Mouse (Mus musculus) frontal cortex, postnatal 14 days (tissue): ENCODE measurements around the gene Nat8f2.
"Not testable (repeated sequence)": the region's sequence is repeated elsewhere in the genome, so short reads cannot be mapped to it uniquely, and the experiment has no call there.

Experiments used
- DNase-seq, 2 experiments: peaks; one replicate each; pipeline ENCODE4 v3.0.0; 2022; ENCODE audit warnings: low spot score in 2 of 2

Gene Nat8f2

DNA sequence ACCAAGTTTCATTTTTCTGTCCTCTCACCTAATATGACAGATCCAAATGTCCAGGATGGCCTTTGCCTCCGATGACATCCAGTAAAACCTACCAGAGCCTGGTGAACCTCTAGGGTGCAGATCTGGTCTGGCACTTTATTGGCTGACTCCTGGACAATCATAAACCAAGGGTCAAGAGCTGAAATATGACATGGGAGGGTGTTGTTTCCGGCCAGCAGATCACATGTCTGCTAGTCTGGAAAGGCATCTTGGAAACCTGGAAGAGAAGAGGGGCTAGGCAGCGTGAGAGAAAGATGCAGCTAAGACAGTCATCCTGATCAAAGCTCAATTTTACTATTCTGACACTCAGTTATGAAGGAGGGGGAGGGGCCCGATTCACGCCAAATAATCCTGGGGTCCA is at the start of gene Nat8f2:
Nat8f2 (minus strand) TSS at position 153 of the 400 bp plus-strand sequence.
- not testable (repeated sequence) for DNase-seq

DNA sequence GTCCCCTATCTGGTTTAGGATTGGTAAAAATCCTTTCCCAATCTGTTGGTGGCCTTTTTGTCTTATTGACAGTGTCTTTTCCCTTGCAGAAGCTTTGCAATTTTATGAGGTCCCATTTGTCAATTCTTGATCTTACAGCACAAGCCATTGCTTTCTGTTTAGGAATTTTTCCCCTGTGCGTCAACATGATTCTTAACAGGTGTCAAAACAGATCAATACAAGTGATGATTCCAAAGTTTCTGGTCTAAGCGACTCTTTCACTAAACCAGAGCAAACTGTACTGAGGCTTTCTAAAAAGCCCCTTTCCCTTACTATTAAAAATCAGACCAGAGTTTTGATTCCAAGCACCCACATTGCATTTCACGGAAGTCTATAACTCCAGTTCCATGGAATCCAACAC is 49.4 kb upstream of the Nat8f2 start:
- DNase-seq = not testable (repeated sequence)

DNA sequence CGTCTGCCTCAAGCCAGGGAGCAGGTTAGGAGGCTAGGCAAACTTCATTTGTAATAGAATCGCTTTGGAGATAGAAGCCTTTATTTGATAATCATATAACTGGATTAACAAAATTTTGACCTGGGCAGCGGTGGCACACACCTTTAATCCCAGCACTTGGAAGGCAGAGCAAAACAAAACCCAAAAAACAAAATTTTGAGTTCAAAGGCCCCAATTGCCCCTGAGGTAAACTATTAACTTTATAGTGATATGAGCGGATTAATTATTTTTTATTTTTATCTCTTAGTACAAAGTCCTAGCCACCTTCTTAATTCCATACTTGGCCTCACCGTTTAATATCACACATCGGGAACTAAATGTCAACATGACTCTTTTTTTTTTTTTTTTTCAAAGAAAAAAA is 47.6 kb upstream of the Nat8f2 start:
- no peak for DNase-seq

DNA sequence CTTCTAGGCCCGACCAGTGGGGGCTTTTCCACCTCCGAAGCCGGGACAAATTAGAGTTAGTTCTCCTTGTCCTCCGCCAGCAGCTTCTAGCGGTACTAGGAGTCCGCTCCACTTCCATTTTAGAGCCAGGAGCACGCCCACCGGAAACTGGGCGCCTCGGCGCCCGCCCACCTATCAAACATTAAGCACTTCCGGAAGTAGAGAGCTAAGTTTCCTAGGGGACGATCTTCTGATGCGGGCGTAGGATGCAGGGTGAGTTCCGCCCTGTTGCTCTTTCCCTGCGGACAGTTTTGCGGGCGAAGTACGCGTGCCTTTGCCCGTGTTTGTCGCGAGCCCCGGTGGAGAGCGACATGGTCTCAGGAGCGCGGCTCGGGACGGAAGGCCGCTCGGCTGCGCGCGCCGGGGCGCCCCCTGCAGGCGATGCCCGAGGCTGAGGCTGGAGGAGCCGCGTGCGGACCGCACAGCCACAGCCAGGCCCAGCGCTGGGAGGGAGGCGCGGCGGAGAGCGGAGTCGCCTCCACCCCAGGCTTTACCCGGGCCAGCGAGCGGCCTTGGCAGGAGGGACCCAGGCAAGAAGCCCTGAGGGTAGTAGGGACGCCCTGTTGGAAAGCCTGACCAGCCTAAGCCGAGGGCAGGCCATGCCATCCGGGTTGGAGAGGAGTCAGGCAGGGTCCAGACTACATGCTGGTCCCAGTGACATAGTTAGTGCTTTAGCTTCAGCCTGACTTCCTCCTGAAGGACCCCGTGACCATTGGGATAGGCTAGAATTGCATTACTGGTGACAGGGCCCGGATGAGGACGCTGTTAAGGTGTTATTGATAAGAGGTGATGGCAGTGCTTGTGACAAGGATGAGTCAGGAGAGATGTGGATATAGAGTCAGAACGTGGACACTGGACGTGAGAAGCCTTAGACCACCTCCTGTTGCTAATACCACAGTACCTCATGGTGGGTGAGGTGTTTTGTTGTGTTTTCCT is 46.9 kb upstream of the Nat8f2 start, which contains the start of gene Nat8f1:
Nat8f1 (minus strand) TSS at position 149 of the 975 bp plus-strand sequence.
- peak; percentile 85 for DNase-seq

DNA sequence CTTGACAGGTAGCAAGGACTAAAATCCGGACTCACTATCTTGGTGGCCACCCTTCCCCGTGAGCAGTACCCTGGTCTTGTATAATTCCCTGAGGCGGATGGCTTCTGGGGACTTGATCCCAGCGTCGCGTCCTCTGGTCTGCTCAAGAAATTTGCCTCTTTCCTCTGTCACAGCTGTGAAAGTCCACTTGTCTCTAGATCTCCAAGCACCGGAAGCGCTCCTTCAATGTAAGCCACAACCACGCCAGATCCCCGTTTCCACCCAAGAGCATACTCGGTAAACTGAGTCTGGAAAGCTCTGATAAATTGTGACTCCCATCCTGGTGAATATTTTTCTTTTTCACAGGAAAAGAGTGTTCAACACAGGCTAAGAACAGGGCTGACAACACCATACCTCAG is 46.2 kb upstream of the Nat8f2 start:
- peak in 1 of 2 experiments; percentile 20 for DNase-seq

DNA sequence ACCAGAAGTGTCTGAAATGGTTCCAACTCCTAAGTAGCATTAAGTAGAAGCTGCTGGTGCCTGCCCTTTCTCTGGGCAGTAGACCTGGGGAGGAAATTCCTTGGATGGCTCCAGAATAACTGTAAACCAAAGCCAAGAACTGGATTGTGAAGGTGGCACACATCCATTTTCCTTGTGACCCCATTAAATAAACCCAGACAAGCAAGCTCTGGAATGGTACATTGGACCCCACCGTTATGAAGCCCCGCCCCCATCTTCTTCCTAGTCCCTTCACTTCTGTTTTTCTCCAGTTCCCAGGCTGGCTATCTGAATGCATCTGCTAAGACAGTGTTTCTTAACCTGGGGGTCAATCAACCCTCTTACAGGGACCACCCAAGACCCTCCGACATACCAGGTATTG is 42.6 kb upstream of the Nat8f2 start, which contains the start of gene Tprkb:
Tprkb (plus strand) TSS at position 279 of the 400 bp plus-strand sequence.
- DNase-seq = no peak

DNA sequence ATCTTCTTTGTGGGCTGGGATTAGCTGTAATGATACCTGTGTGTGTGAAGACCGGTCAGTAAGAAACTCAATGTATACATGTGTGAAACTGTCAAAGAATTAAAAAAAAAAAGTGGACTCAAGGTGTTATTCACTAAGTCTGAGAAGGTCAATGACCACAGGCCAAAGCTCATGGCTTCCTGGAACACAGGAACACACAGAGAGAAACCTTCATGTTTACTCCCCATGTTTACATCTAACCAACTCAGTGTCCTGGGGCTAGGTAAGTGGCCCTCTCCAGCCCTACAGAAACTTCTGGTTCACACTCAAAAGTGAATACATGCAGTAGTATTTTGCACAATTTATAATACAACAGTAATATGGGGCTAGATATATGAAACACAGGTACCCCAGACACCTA is 40.7 kb upstream of the Nat8f2 start:
- DNase-seq = no peak

DNA sequence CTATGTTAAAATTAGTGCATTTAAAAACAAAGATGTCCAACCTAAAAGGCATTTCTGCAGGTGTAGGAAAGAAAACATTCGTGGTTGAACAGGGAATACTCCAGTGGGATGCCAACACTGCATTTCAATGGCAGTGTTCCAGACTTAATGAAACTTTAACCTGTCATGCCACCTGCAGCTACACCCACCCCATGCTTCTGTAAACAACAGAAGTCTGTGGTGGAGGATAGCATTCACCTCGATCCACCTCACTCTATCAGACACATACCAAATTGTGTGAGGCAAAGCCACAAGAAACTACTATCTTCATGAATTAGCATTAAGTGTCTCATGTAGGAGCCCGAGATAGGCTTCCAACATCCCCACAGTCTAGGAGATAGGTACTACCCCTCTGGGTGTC is 39.4 kb upstream of the Nat8f2 start:
- no peak for DNase-seq

DNA sequence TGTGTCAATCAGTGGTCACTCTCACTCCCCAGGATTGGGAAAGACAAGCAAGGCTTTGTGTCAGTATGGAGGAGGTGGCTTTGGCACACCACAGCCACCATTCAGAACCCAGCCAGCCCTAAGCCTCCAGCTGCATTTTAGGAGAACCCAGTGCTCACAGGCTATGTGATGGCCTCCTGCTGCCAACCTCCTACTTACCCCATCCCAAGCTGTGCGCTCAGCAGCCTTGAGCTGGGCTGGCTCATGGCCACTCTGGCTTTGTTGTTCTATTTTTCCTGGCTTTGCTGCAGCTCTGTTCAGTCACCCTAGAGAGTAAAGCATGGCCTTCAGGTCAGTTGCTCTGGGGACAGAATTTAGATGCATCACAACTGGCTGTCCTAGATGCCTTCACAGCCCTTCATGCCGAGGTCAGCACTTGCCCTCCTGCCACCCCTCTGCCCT is 38.0 kb upstream of the Nat8f2 start:
- peak; percentile 23 to 69 for DNase-seq

DNA sequence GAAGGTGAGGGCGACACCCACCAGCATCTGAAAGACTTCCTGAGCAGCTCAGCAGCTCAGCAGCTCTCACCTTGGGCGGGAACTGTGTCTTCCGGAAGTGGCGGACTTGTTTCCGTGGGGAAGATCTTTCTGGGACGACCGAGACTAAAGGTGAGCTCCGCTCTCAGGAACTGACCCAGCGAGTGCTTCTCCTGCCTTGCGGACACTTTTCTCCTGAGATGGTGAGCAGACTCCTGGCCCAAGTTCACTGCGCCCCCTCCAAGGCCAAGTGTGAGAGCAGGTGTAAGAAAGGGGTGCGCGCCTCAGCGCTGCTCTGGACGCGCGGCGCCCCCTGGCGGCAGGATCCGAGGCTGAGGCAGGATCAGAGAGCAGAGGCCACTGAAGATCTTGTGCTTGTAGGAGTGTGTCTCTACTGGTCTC is 35.7 kb upstream of the Nat8f2 start, which contains the start of gene Nat8f4:
Nat8f4 (minus strand) TSS at position 243 of the 420 bp plus-strand sequence.
- peak; percentile 64 to 77 for DNase-seq

DNA sequence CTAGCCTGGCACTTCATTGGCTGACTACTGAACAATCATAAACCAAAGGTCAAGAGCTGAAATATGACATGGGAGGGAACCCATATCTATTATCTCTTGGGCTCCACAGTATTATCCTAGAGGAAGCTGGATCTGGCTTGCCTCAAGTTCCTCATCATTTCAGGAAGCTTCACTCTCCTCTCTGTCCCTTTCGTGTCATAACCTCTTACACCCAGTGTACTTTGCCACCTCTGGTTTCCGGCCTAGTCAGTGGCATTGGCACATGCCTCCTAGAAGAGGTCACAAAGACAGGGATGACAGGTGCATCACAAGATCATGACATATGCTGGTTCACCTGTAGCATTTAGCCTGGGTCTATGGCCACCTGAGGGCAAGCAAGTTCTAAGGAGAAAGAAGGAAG is 33.3 kb upstream of the Nat8f2 start:
- DNase-seq = no peak

DNA sequence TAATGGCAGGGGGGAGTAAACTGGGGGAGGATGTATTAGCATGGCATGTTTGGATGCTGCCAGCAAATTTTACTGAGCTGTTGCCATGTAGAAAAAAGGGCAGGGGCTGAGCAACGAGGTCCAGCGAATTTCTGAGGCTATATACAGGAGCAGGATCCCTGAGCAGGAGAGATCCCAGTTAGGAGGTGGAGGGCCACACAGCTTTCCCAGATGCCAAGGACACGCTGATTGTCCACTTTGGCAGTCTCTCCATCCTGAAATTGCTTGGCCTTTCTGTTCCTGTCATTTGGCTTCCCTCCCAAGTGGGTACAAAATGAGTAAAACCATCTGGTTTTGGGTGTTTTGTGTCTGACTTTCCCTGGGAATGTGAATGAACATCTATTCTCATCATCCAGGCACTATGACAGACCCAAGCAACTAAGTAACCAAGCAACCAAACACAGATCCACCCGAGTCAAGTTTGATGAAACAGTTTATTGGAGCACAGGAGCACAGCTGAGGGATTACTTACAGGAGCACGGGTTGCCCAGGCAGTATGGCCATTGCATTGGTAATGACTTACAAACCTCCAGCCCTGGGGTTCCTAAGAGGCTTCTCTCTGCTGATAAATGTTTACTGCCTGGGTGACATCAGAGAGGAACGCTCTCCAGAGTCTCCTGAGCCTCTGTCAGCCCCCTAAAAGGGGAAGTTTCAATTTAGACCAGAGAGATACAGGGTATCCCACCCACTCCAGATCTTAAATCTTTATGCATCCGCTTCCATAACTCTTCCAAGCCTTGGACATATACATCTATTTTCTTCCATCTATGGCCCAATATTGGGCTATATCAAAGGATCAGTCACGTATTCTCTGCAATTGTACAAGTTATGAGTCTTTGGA is 29.9 kb upstream of the Nat8f2 start:
- DNase-seq = not testable (repeated sequence)

DNA sequence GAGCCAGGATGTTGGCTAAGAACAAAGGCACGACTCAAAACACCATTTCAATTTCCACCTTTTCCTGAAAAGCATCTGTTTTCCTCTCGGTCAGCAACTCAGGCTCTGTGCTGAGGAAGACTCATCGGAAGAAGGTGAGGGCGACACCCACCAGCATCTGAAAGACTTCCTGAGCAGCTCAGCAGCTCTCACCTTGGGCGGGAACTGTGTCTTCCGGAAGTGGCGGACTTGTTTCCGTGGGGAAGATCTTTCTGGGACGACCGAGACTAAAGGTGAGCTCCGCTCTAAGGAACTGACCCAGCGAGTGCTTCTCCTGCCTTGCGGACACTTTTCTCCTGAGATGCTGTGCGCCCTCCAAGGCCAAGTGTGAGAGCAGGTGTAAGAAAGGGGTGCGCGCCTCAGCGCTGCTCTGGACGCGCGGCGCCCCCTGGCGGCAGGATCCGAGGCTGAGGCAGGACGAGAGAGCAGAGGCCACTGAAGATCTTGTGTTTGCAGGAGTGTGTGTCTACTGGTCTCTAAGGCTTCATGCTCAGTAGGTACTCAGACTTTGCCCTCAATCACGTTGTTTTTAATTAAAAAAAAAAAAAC is 26.2 kb upstream of the Nat8f2 start:
- not testable (repeated sequence) for DNase-seq

DNA sequence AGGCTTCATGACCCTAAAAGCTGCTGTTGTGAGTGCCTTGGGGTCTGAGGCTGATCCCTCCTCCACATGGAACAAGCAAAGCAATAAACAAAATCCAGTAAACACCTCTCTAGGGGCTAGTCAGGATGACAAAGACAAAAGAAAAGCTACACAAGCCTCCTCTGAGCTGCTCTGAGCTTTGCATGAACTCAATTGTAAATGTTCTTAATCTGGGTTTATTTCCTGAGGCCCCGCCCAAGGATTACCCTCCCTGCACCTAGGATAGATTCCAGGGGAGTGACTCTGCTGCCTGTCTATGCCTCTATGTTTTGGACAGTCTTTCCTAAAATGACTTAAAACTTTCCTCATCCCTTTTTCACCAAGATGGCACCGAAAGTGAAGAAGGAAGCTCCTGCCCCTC is 20.0 kb upstream of the Nat8f2 start:
- no peak for DNase-seq

DNA sequence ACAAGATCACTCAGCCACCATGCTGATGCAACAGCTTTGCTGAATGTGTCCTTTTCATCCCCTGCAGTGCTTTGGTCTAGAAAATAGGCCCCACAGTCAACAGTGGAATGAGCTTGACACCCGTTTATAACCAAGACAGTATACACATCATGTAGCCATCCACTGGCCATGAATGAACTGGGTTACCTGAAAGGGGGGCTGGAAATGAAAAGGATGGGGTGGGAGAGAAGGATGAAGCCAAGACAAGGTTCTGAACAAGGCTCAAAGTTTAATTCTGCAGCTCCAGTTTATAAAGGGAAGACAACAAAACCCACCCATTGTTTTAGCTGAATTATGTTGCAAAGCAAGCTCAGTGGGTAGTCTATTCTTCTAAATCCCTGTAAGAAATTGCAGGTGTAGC is 15.4 kb upstream of the Nat8f2 start:
- no peak for DNase-seq

DNA sequence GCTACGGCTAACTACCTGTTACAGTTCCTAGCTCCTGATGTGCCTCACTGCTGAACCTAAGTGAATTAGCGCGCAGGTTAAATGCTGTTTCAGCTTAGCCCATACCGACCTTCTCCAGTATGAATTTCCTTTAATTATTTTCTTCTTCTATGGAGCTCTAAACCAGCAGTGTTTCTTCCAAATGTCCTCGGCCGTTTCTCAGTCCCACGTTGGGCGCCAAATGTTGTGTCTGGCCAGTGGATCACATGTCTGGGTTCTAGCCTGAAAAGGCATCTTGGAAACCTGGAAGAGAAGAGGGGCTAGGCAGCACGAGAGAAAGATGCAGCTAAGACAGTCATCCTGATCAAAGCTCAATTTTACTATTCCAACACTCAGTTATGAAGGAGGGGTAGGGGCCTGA is 14.3 kb upstream of the Nat8f2 start:
- not testable (repeated sequence) for DNase-seq

DNA sequence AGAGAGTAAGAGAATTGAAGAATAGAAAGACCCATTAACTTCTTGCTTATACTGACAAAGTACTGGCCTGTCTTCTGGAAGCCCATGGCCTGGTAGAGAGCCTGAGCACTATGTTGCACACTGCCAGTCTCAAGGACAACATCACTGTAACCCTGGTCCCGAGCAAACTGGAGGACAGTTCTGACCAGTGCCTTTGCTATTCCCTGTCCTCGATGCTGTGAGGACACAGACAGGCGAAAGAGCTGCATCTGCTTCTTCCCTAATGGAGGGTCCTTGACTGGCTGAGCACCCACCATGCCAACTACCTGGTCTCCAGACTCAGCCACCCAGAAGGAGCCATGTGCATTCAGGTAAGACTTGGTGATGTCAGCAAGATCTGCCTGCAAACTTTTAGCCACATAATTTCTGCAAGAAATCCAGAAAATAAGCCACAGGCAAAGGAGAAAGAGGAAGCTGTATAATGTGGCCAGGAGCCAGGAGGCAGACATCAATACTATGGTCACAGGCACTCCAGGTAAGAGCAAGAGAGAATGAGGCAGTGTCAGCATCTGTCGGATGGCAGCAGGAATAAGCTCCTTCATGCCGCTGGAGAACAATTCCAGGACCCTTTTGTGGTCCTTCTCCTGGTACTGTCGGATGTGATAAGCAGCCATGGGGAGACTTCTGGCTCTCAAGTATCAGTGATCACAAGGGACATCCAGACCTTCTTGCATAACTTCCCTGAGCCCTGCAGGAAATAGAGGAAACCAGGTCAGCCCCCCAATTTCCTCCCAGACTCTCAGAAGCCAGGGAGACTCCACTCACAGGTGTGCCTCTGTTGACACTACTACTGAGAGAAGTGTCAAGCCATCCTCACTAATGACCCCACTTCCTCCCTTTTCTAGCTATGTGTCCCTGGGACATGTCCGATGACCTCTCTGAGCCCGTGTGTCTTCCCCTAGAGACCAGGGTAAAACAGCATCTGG is 950 bp downstream of the Nat8f2 start:
- no peak for DNase-seq

DNA sequence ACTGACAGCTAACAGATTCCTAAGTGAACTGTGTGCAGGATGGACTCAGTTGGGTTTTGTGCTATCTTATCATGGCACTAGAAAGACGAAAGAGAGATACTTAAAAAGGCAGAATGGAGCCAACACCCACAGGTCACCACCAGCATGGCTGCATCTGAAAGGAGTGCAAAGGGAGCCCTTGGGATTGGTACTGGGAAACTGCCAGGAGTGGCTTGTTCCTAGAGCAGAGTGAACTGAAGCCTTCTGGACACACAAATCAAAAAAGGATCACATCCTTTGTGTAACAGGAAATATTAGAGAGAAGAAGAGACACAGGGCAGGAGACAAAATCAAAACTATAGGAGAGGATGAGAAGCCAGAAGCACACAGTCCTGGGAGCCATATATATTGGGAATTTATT is 2.0 kb downstream of the Nat8f2 start:
- DNase-seq = not testable (repeated sequence)

DNA sequence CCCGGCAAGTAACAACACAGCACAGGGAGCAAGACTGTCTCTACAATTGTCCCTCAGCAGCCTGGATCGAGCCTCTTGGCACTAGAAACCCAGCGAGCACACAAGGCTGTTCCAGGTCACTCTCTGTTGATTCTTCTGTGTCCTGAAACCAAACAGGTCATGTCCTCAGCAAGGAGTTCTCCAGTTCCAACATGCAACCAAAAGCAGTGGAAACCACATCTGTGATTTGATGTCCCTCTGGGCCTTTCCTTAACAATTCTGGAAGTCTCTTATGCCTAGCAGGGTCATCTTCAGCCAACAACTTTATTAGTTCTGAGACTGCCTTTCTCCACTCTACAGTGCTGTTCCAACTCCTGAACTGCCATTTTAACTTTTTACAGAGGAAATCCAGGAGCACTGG is 2.8 kb downstream of the Nat8f2 start:
- DNase-seq = not testable (repeated sequence)

DNA sequence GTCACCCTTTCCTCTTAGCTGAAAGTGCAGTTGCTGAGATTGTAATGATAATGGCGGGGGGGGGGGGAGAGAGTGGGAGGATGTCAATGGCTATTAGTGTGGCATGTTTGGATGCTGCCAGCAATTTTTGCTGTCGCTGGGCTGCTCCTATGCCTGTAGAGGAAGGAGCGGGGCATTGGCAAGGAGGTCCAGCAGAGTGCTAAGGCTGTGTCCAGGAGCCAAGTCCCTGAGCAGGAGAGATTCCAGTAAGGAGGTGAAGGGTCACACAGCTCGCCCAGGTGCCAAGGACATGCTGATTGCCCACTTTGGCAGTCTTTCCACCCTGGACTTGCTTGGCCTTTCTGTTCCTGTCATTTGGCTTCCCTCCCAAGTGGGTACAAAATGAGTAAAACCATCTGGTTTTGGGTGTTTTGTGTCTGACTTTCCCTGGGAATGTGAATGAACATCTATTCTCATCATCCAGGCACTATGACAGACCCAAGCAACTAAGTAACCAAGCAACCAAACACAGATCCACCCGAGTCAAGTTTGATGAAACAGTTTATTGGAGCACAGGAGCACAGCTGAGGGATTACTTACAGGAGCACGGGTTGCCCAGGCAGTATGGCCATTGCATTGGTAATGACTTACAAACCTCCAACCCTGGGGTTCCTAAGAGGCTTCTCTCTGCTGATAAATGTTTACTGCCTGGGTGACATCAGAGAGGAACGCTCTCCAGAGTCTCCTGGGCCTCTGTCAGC is 3.9 kb downstream of the Nat8f2 start:
- DNase-seq = peak in 1 of 2 experiments; percentile 16
